Mouse (Mus musculus) thymus, postnatal 0 days (tissue): ENCODE measurements around the gene Herc3. TPM values are rescaled to one million over a fixed set of nuclear protein-coding genes. Genes with fewer than 3 reads are reported as not detected.

Source experiments
- DNase-seq: peaks from one replicate; pipeline ENCODE4 v3.0.0-alpha.2; 2015; ENCODE audit warnings: low spot score
- polyA plus RNA-seq: library from polyadenylated mRNA; unstranded; fragments of >200 nt; fragmentation: Nextera tagmentation; extraction: Ambion mirVana; gene quantifications from 2 replicates; pipeline ENCODE4 v1.2.1, GENCODE M21; 2015

Herc3 gene
- polyA plus RNA-seq, 1 experiment from 2014 or later = 16.2 TPM

GRCm38 (mm10) chr6:58913971-58914370, 82.7 kb downstream of the Herc3 start:
- no peak for DNase-seq

GRCm38 (mm10) chr6:58916498-58916897, 85.2 kb downstream of the Herc3 start:
- no peak for DNase-seq

- no peak for DNase-seq
These were observed 89.5 kb downstream of the Herc3 start for GRCm38 (mm10) chr6:58920735-58921134.

- no peak for DNase-seq
These were observed 90.4 kb downstream of the Herc3 start for GRCm38 (mm10) chr6:58921623-58922022.

- no peak for DNase-seq
These were observed 91.2 kb downstream of the Herc3 start for GRCm38 (mm10) chr6:58922511-58922910.

- DNase-seq = no peak
These were observed 96.6 kb downstream of the Herc3 start for GRCm38 (mm10) chr6:58927881-58928280.

- no peak for DNase-seq
These were observed 98.7 kb downstream of the Herc3 start for GRCm38 (mm10) chr6:58929911-58930431.

- DNase-seq = no peak
These were observed 99.9 kb downstream of the Herc3 start for GRCm38 (mm10) chr6:58931149-58931548.

- DNase-seq = no peak
These were observed 101.4 kb downstream of the Herc3 start for GRCm38 (mm10) chr6:58932515-58933188.

GRCm38 (mm10) chr6:58933189-58933913, 102.1 kb downstream of the Herc3 start:
- no peak for DNase-seq

- DNase-seq = peak; percentile 18
These were observed 102.9 kb downstream of the Herc3 start for GRCm38 (mm10) chr6:58934144-58934543.

- DNase-seq = no peak
These were observed 106.5 kb downstream of the Herc3 start for GRCm38 (mm10) chr6:58937726-58938125.

- no peak for DNase-seq
These were observed 111.0 kb downstream of the Herc3 start for GRCm38 (mm10) chr6:58942276-58942675.

- DNase-seq = no peak
These were observed 112.7 kb downstream of the Herc3 start for GRCm38 (mm10) chr6:58943958-58944357.

GRCm38 (mm10) chr6:58946246-58946645, 115.0 kb downstream of the Herc3 start:
- no peak for DNase-seq

GRCm38 (mm10) chr6:58946840-58947239, 115.6 kb downstream of the Herc3 start:
- no peak for DNase-seq

- no peak for DNase-seq
These were observed 119.1 kb downstream of the Herc3 start for GRCm38 (mm10) chr6:58950410-58950809.

GRCm38 (mm10) chr6:58951128-58951992, 120.1 kb downstream of the Herc3 start:
- no peak for DNase-seq

GRCm38 (mm10) chr6:58960523-58960922, 129.3 kb downstream of the Herc3 start:
- DNase-seq = no peak

GRCm38 (mm10) chr6:58962691-58963090, 131.4 kb downstream of the Herc3 start:
- no peak for DNase-seq

GRCm38 (mm10) chr6:58964091-58964490, 132.8 kb downstream of the Herc3 start:
- DNase-seq = no peak

- no peak for DNase-seq
These were observed 133.3 kb downstream of the Herc3 start for GRCm38 (mm10) chr6:58964565-58964964.
